Mouse (Mus musculus) lung, embryonic 16.5 days (tissue): ENCODE data around the gene Tbx10. TPM values are rescaled to one million over a fixed set of nuclear protein-coding genes. Genes with fewer than 3 reads are reported as not detected.
A peak's percentile ranks its signal among the peaks of the same experiment; 100 is the strongest.

Experiments
- ATAC-seq: fragments of 200-750 bp; cut with Nextera tagmentation; 2 replicates; pipeline ENCODE4 v1.8.0; 2017; ENCODE audit warnings: low read depth, mild to moderate bottlenecking, moderate library complexity
- H3K27ac ChIP-seq: fragments of 300-500 bp; sonication (generic); 2 replicates; pipeline ENCODE4 v1.5.1; 2014; ENCODE audit warnings: mild to moderate bottlenecking, control low read depth, low read length
- H3K27me3 ChIP-seq: fragments of 300-500 bp; sonication (generic); 2 replicates; pipeline ENCODE4 v1.6.1; 2014; ENCODE audit warnings: low read depth, low read length, mixed read lengths; ENCODE audit not compliant: control insufficient read depth, insufficient read depth
- H3K36me3 ChIP-seq: fragments of 300-500 bp; sonication (generic); 2 replicates; pipeline ENCODE4 v1.6.1; 2014; ENCODE audit warnings: low read length; ENCODE audit not compliant: control insufficient read depth, insufficient read depth
- H3K4me1 ChIP-seq: fragments of 300-500 bp; sonication (generic); replicated peaks from 2 replicates; pipeline ENCODE4 v1.6.1; 2014; ENCODE audit warnings: low read length, mixed read lengths; ENCODE audit not compliant: control insufficient read depth, insufficient read depth
- H3K4me2 ChIP-seq: fragments of 300-500 bp; sonication (generic); 2 replicates; pipeline ENCODE4 v1.6.1; 2014; ENCODE audit warnings: low read depth, low read length, control low read depth
- H3K4me3 ChIP-seq: fragments of 300-500 bp; sonication (generic); 2 replicates; pipeline ENCODE4 v1.5.1; 2014; ENCODE audit warnings: mild to moderate bottlenecking, low read length, control low read depth
- H3K9ac ChIP-seq: fragments of 300-500 bp; sonication (generic); 2 replicates; pipeline ENCODE4 v1.6.1; 2014; ENCODE audit warnings: low read length, control low read depth
- H3K9me3 ChIP-seq: fragments of 300-500 bp; sonication (generic); 2 replicates; pipeline ENCODE4 v1.6.1; 2016; ENCODE audit warnings: low read length; ENCODE audit not compliant: control insufficient read depth
- WGBS: fragments of 180-500 bp; shearing (Covaris S2); extraction: QIAGEN DNeasy Blood & Tissue Kit; methylation state at CpG from one replicate; pipeline ENCODE4 v1.1.7; 2014; 5-methylcytosine and 5-hydroxymethylcytosine counted together
- polyA plus RNA-seq: library from polyadenylated mRNA; unstranded; fragments of >200 nt; fragmentation: Nextera tagmentation; extraction: Ambion mirVana; gene quantifications from 2 replicates; pipeline ENCODE4 v1.2.1, GENCODE M21; 2015

Gene Tbx10
- polyA plus RNA-seq: 0.11 TPM in 1 of 2 replicates, not detected in the other

DNA sequence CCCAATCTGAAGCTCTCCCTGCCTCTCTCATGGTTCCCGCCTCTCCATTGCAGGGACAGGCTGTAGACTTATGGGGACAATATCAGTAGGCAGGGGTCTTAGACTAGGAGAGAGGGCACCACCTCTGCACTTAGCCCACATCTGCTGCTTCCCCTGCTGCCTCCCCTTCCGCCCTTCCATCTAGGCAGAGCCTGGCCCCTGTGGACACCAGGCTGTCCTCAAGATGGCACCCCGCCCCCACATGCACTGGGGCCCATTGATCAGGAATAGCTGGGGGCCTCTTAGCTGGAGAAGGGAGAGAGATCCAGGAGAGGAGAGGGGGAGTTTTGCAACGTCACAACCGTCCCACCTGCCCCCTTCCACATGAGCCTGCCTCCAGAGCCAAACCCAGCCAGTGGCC, at the start of gene Tbx10:
Tbx10 (plus strand) TSS at position 337 of the 400 bp plus-strand sequence.
- Histone ChIP-seq H3K4me1 (peaks cover 3% of the 10 kb centered on the region; the same call in 1 of the 2 replicates), H3K9me3 (no peaks in the 10 kb centered on the region), H3K4me2 (no peak within 1 kb of the TSS), H3K36me3 (no peaks in the 10 kb centered on the region; the same call in 1 of the 2 replicates), H3K27ac (no peak within 1 kb of the TSS), H3K9ac (no peak within 1 kb of the TSS), H3K27me3 (no peaks in the 10 kb centered on the region), H3K4me3 (no peak within 1 kb of the TSS)
- no peak for ATAC-seq
- 50% methylated on average over 5 of the region's 5 CpGs for WGBS

DNA sequence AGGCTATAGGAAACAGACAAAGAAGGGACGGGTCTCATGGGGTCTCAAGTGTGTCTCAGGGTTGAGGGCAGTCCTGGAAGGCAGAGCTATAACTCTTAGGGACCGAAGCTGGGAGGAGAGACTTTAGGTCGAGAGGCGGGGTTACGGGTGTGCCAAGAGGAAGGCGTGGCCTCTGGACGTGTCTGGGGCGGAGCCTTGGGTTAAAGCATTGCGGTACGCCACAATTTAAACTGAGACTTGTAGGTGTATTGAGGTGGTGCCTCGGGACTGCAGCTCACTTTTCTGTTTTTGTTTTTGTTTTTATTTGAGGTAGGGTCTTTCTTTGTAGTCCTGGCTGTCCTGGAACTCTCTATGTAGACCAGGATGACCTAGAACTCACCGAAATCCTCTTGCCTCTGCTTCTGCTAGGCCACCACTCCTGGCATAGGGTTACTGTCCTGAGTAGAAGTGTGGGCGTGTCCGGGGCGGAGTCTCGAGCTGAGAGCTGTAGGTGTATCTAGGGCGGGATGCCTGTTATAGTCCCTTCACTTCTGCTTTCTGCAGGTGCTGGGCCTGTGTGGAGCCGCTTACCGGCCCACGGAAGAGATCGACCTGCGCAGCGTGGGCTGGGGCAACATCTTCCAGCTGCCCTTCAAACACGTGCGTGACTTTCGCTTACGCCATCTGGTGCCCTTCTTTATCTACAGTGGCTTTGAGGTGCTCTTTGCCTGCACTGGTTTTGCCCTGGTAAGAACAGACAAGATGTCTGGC, 49.4 kb upstream of the Tbx10 start:
- ATAC-seq: peak; percentile 55; the same call in 1 of the 2 replicates
- H3K27ac ChIP-seq: no peak overlapping the region
- H3K4me2 ChIP-seq: peak overlapping the region; percentile 49
- no peaks in the 10 kb centered on the region for H3K9me3 ChIP-seq
- WGBS: 23% methylated on average over 27 of the region's 27 CpGs
- H3K36me3 ChIP-seq: no peaks in the 10 kb centered on the region
- H3K9ac ChIP-seq: 0 out of 2 replicates have a peak overlapping the region, but pooled peaks have one; percentile 32
- no peaks in the 10 kb centered on the region for H3K27me3 ChIP-seq
- H3K4me3 ChIP-seq: peak overlapping the region; percentile 19; the same call in 1 of the 2 replicates
- 0 out of 2 replicates have a peak, but pooled peaks cover 3% of the 10 kb centered on the region for H3K4me1 ChIP-seq

DNA sequence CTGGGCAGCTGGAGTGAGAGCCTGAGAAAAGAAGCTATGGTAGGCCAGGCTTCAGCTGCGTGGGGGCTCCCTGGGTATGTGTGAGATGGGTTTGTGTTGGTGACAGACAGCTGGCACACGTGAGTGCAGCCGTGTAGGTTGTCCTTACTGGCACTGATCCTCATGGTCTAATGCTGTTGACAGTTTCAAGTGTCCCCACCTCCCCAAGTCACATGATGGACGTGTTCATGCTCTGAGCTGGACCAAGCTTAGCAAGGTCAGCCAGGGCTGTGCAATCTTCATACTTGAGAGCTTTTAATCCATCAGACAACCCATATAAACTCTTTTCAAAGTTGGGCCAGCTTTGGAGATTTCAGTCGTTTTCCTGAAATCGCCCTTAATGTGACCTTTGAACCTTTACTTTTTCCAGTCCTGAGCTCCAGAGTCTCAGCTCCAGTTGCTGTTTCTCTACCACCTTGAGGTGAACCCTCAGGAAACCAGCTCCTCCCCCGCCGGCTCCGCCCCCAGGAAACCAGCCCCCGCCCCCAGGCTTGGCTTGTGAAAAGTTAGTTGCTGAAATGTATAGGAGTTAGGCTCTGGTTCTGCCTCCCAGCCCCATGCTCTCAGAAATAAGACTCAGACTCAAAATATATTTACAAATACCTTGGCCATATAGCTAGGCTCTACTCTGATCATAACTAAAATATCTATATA, 46.5 kb upstream of the Tbx10 start:
- Histone ChIP-seq H3K27ac (no peak overlapping the region), H3K4me1 (0 out of 2 replicates have a peak, but pooled peaks cover 3% of the 10 kb centered on the region), H3K9ac (no peak overlapping the region), H3K4me3 (no peak overlapping the region), H3K36me3 (no peaks in the 10 kb centered on the region), H3K27me3 (no peaks in the 10 kb centered on the region), H3K9me3 (no peaks in the 10 kb centered on the region), H3K4me2 (no peak overlapping the region)
- ATAC-seq: no peak
- 20% methylated on average over 10 of the region's 10 CpGs for WGBS

GRCm38 (mm10) chr19:3946715-3947114, 45.8 kb upstream of the Tbx10 start:
- Histone ChIP-seq H3K4me2 (no peak overlapping the region), H3K27me3 (no peaks in the 10 kb centered on the region), H3K9ac (no peak overlapping the region), H3K9me3 (no peaks in the 10 kb centered on the region), H3K4me3 (no peak overlapping the region), H3K27ac (no peak overlapping the region), H3K36me3 (no peaks in the 10 kb centered on the region), H3K4me1 (0 out of 2 replicates have a peak, but pooled peaks cover 3% of the 10 kb centered on the region)
- WGBS: 17% methylated on average over 2 of the region's 2 CpGs
- ATAC-seq: peak; percentile 73; the same call in 1 of the 2 replicates

- WGBS: 73% methylated on average over 3 of the region's 3 CpGs
- no peak overlapping the region for H3K27ac ChIP-seq
- H3K36me3 ChIP-seq: no peaks in the 10 kb centered on the region
- H3K4me1 ChIP-seq: 0 out of 2 replicates have a peak, but pooled peaks cover 3% of the 10 kb centered on the region
- H3K4me3 ChIP-seq: no peak overlapping the region
- ATAC-seq: no peak
- no peaks in the 10 kb centered on the region for H3K27me3 ChIP-seq
- H3K4me2 ChIP-seq: no peak overlapping the region
- no peaks in the 10 kb centered on the region for H3K9me3 ChIP-seq
- H3K9ac ChIP-seq: no peak overlapping the region
These were observed 44.7 kb upstream of the Tbx10 start for GRCm38 (mm10) chr19:3947813-3948212.

DNA sequence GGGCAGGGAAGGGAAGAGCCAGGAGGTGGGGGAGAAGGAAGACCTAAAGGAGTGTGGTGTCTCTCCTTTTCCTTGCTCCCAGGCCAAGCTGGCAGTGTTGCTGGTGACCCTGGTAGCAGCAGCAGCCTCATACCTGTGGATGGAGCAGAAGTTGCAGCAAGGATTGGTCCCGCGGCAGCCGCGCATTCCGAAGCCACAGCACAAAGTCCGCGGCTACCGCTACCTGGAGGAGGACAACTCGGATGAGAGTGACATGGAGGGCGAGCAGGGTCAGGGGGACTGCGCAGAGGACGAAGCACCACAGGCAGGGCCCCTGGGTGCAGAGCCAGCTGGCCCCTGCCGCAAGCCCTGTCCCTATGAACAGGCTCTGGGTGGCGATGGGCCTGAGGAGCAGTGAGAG, 44.0 kb upstream of the Tbx10 start:
- H3K9me3 ChIP-seq: no peaks in the 10 kb centered on the region
- H3K4me3 ChIP-seq: no peak overlapping the region
- no peak overlapping the region for H3K4me2 ChIP-seq
- no peaks in the 10 kb centered on the region for H3K36me3 ChIP-seq
- no peak for ATAC-seq
- no peak overlapping the region for H3K27ac ChIP-seq
- no peaks in the 10 kb centered on the region for H3K27me3 ChIP-seq
- no peaks in the 10 kb centered on the region for H3K4me1 ChIP-seq
- WGBS: 69% methylated on average over 14 of the region's 14 CpGs
- no peak overlapping the region for H3K9ac ChIP-seq

DNA sequence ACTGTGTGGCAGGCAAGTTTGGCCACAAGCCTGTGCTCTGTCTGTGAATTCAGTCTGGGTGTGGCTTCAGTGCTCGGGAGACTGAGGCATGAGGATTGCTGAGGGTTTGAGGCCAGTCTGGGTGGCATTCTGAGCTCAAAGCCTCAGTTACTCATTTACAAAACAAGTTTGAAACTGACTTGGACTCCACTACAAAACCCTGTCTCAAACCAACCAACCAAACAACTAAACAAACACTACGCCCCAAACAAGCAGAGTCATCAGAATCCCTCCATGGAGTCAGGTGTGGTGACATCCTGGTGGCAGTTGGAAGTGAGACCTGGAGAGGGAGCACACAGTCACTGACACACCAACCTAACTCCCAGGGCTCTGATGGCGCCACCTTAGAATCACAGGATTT, 42.2 kb upstream of the Tbx10 start:
- no peak for ATAC-seq
- Histone ChIP-seq H3K4me1 (no peaks in the 10 kb centered on the region), H3K4me2 (no peak overlapping the region), H3K27ac (no peak overlapping the region), H3K9me3 (no peaks in the 10 kb centered on the region), H3K9ac (no peak overlapping the region), H3K27me3 (no peaks in the 10 kb centered on the region), H3K36me3 (no peaks in the 10 kb centered on the region), H3K4me3 (no peak overlapping the region)
- 74% methylated on average over 3 of the region's 3 CpGs for WGBS

DNA sequence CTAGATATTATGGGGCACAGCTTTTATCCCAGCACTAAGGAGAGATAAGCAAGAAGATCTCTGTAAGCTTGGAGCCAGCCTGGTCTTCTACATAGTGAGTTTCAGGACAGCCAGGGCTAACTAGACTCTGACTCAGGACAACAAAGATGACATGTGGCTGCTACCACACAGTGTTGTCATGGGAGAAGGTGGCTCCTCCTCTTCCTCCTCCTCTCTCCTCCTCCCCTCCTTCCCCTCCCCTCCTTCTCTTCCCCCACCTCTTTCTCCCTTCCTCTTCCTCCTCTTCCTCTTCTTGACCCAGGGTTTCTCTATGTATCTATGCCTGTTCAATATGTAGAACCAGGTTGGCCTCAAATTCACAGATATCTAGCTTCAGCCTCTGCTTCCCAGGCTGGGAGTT, 41.1 kb upstream of the Tbx10 start:
- Histone ChIP-seq H3K9me3 (no peaks in the 10 kb centered on the region), H3K36me3 (no peaks in the 10 kb centered on the region), H3K27ac (peak overlapping the region; percentile 36; the same call in 1 of the 2 replicates), H3K4me2 (no peak overlapping the region), H3K27me3 (no peaks in the 10 kb centered on the region), H3K4me1 (no peaks in the 10 kb centered on the region), H3K9ac (no peak overlapping the region), H3K4me3 (no peak overlapping the region)
- no peak for ATAC-seq

DNA sequence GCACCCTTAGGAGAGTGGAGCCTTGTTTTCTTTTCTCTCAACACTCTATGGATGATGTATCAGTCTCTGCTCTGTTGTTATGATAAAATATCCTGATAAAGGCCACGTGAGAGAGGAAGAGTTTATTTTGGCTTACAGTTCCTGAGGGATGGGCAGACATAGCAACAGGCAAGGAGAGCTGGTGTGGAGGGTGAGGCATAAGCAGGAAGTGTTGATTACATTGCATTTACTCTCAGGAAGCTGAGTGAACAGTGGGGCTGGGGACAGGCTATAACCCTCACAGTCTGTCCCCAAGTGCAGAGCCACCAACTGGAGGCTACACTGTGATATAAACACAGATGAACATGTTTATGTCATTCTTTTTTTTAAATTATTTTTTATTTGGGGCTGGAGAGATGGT, 40.5 kb upstream of the Tbx10 start:
- H3K4me2 ChIP-seq: no peak overlapping the region
- H3K9ac ChIP-seq: no peak overlapping the region
- ATAC-seq: no peak
- no peak overlapping the region for H3K4me3 ChIP-seq
- H3K36me3 ChIP-seq: no peaks in the 10 kb centered on the region
- no peaks in the 10 kb centered on the region for H3K9me3 ChIP-seq
- 20% methylated on average over 1 of the region's 1 CpGs for WGBS
- H3K27me3 ChIP-seq: no peaks in the 10 kb centered on the region
- no peaks in the 10 kb centered on the region for H3K4me1 ChIP-seq
- H3K27ac ChIP-seq: no peak overlapping the region
